Mouse (Mus musculus): ENCODE data around the gene Klhdc8a. TPM values are rescaled to one million over a fixed set of nuclear protein-coding genes. Genes with fewer than 3 reads are reported as not detected.
A peak's percentile ranks its signal among the peaks of the same experiment; 100 is the strongest.

Gene Klhdc8a
- polyA plus RNA-seq, 1 experiment from 2014 or later = 0.06 TPM

GRCm38 (mm10) chr1:132333675-132334141, 35.3 kb downstream of the Klhdc8a start:
- H3K4me3 ChIP-seq (replicated peaks) = no peak overlapping the region
- peaks cover 61% of the 10 kb centered on the region for H3K4me1 ChIP-seq (replicated peaks)
- peak overlapping the region; percentile 79 for H3K27ac ChIP-seq
- H3K9ac ChIP-seq = peak overlapping the region; percentile 22; the same call in 1 of the 2 replicates
- ATAC-seq (ENCODE audit: low read depth) (peak; percentile 72), DNase-seq (no peak)
- H3K27me3 ChIP-seq = no peaks in the 10 kb centered on the region
- H3K4me2 ChIP-seq = peak overlapping the region; percentile 16
- no peaks in the 10 kb centered on the region for H3K9me3 ChIP-seq (replicated peaks)
- peaks cover 18% of the 10 kb centered on the region for H3K36me3 ChIP-seq
- WGBS (ENCODE audit: insufficient replicate concordance) = 45% methylated on average over 4 of the region's 4 CpGs

GRCm38 (mm10) chr1:132334178-132334801, 35.9 kb downstream of the Klhdc8a start:
- 30% methylated on average over 6 of the region's 6 CpGs for WGBS (ENCODE audit: insufficient replicate concordance)
- H3K9ac ChIP-seq = no peak overlapping the region
- H3K27ac ChIP-seq = peak overlapping the region; percentile 79
- DNase-seq (no peak), ATAC-seq (ENCODE audit: low read depth) (peak; percentile 62)
- H3K4me2 ChIP-seq = peak overlapping the region; percentile 16
- peaks cover 60% of the 10 kb centered on the region for H3K4me1 ChIP-seq (replicated peaks)
- H3K9me3 ChIP-seq (replicated peaks) = no peaks in the 10 kb centered on the region
- H3K4me3 ChIP-seq (replicated peaks) = no peak overlapping the region
- peaks cover 18% of the 10 kb centered on the region for H3K36me3 ChIP-seq
- no peaks in the 10 kb centered on the region for H3K27me3 ChIP-seq

GRCm38 (mm10) chr1:132335378-132335965, 37.0 kb downstream of the Klhdc8a start:
- H3K9me3 ChIP-seq (replicated peaks) = no peaks in the 10 kb centered on the region
- 63% methylated on average over 12 of the region's 12 CpGs for WGBS (ENCODE audit: insufficient replicate concordance)
- H3K4me1 ChIP-seq (replicated peaks) = peaks cover 60% of the 10 kb centered on the region
- DNase-seq (no peak), ATAC-seq (ENCODE audit: low read depth) (no peak)
- peaks cover 16% of the 10 kb centered on the region for H3K36me3 ChIP-seq
- H3K4me2 ChIP-seq = no peak overlapping the region
- no peak overlapping the region for H3K4me3 ChIP-seq (replicated peaks)
- no peak overlapping the region for H3K9ac ChIP-seq
- peak overlapping the region; percentile 79; the same call in 1 of the 2 replicates for H3K27ac ChIP-seq
- no peaks in the 10 kb centered on the region for H3K27me3 ChIP-seq

- H3K4me1 ChIP-seq (replicated peaks) = peaks cover 67% of the 10 kb centered on the region
- no peak overlapping the region for H3K9ac ChIP-seq
- no peak overlapping the region for H3K4me2 ChIP-seq
- no peaks in the 10 kb centered on the region for H3K27me3 ChIP-seq
- H3K36me3 ChIP-seq = peaks cover 4% of the 10 kb centered on the region; the same call in 1 of the 2 replicates
- H3K4me3 ChIP-seq (replicated peaks) = no peak overlapping the region
- ATAC-seq (ENCODE audit: low read depth) (no peak), DNase-seq (no peak)
- no peak overlapping the region for H3K27ac ChIP-seq
- 30% methylated on average over 6 of the region's 6 CpGs for WGBS (ENCODE audit: insufficient replicate concordance)
- H3K9me3 ChIP-seq (replicated peaks) = no peaks in the 10 kb centered on the region
These were observed 38.5 kb downstream of the Klhdc8a start for GRCm38 (mm10) chr1:132336921-132337320.

GRCm38 (mm10) chr1:132338027-132338660, 39.7 kb downstream of the Klhdc8a start:
- ATAC-seq (ENCODE audit: low read depth) = no peak

GRCm38 (mm10) chr1:132341731-132342501, 43.5 kb downstream of the Klhdc8a start:
- Histone ChIP-seq H3K36me3 (no peaks in the 10 kb centered on the region), H3K4me3 (replicated peaks) (no peak overlapping the region), H3K9ac (0 out of 2 replicates have a peak overlapping the region, but pooled peaks have one; percentile 36), H3K27ac (peak overlapping the region; percentile 55), H3K27me3 (0 out of 2 replicates have a peak, but pooled peaks cover 2% of the 10 kb centered on the region), H3K9me3 (replicated peaks) (no peaks in the 10 kb centered on the region), H3K4me1 (replicated peaks) (peaks cover 40% of the 10 kb centered on the region), H3K4me2 (no peak overlapping the region)
- ATAC-seq (ENCODE audit: low read depth) (0 out of 2 replicates have a peak, but pooled peaks have one; percentile 33), DNase-seq (no peak)
- WGBS (ENCODE audit: insufficient replicate concordance) = 10% methylated on average over 5 of the region's 5 CpGs

More at GRCm38 (mm10) chr1:132338027-132338660, 39.7 kb downstream of the Klhdc8a start:
- DNase-seq = no peak
- no peaks in the 10 kb centered on the region for H3K27me3 ChIP-seq
- no peak overlapping the region for H3K4me3 ChIP-seq (replicated peaks)
- H3K9me3 ChIP-seq (replicated peaks) = no peaks in the 10 kb centered on the region
- 35% methylated on average over 8 of the region's 8 CpGs for WGBS (ENCODE audit: insufficient replicate concordance)
- H3K4me1 ChIP-seq (replicated peaks) = peaks cover 70% of the 10 kb centered on the region
- no peak overlapping the region for H3K4me2 ChIP-seq
- no peak overlapping the region for H3K9ac ChIP-seq
- H3K36me3 ChIP-seq = no peaks in the 10 kb centered on the region
- no peak overlapping the region for H3K27ac ChIP-seq

- Histone ChIP-seq H3K4me2 (no peak overlapping the region), H3K27me3 (0 out of 2 replicates have a peak, but pooled peaks cover 2% of the 10 kb centered on the region), H3K4me3 (replicated peaks) (no peak overlapping the region), H3K4me1 (replicated peaks) (peaks cover 34% of the 10 kb centered on the region), H3K36me3 (no peaks in the 10 kb centered on the region), H3K9ac (no peak overlapping the region; the same call in 1 of the 2 replicates), H3K9me3 (replicated peaks) (no peaks in the 10 kb centered on the region), H3K27ac (no peak overlapping the region)
- no peak for DNase-seq
- WGBS (ENCODE audit: insufficient replicate concordance) = 52% methylated on average over 3 of the region's 3 CpGs
- peak; percentile 47; the same call in 1 of the 2 replicates for ATAC-seq (ENCODE audit: low read depth)
These were observed 44.1 kb downstream of the Klhdc8a start for GRCm38 (mm10) chr1:132342518-132342917.

- DNase-seq (no peak), ATAC-seq (ENCODE audit: low read depth) (no peak)
- Histone ChIP-seq H3K9ac (no peak overlapping the region), H3K4me2 (no peak overlapping the region), H3K4me1 (replicated peaks) (peaks cover 29% of the 10 kb centered on the region), H3K27ac (no peak overlapping the region), H3K4me3 (replicated peaks) (no peak overlapping the region), H3K36me3 (no peaks in the 10 kb centered on the region), H3K27me3 (0 out of 2 replicates have a peak, but pooled peaks cover 4% of the 10 kb centered on the region), H3K9me3 (replicated peaks) (no peaks in the 10 kb centered on the region)
- WGBS (ENCODE audit: insufficient replicate concordance) = 70% methylated on average over 2 of the region's 2 CpGs
These were observed 44.8 kb downstream of the Klhdc8a start for GRCm38 (mm10) chr1:132343191-132343590.

GRCm38 (mm10) chr1:132343656-132344055, 45.2 kb downstream of the Klhdc8a start:
- H3K36me3 ChIP-seq = no peaks in the 10 kb centered on the region
- no peak overlapping the region for H3K4me2 ChIP-seq
- H3K27ac ChIP-seq = no peak overlapping the region
- H3K4me3 ChIP-seq (replicated peaks) = no peak overlapping the region
- DNase-seq (no peak), ATAC-seq (ENCODE audit: low read depth) (no peak)
- H3K4me1 ChIP-seq (replicated peaks) = peaks cover 25% of the 10 kb centered on the region
- no peak overlapping the region for H3K9ac ChIP-seq
- WGBS (ENCODE audit: insufficient replicate concordance) = 64% methylated on average over 1 of the region's 1 CpGs
- H3K9me3 ChIP-seq (replicated peaks) = no peaks in the 10 kb centered on the region
- H3K27me3 ChIP-seq = 0 out of 2 replicates have a peak, but pooled peaks cover 6% of the 10 kb centered on the region

- ATAC-seq (ENCODE audit: low read depth) (no peak), DNase-seq (no peak)
- 65% methylated on average over 4 of the region's 4 CpGs for WGBS (ENCODE audit: insufficient replicate concordance)
- 0 out of 2 replicates have a peak, but pooled peaks cover 6% of the 10 kb centered on the region for H3K27me3 ChIP-seq
- H3K4me3 ChIP-seq (replicated peaks) = no peak overlapping the region
- H3K9ac ChIP-seq = no peak overlapping the region
- H3K4me1 ChIP-seq (replicated peaks) = peaks cover 23% of the 10 kb centered on the region
- H3K9me3 ChIP-seq (replicated peaks) = no peaks in the 10 kb centered on the region
- no peaks in the 10 kb centered on the region for H3K36me3 ChIP-seq
- H3K4me2 ChIP-seq = no peak overlapping the region
- 0 out of 2 replicates have a peak overlapping the region, but pooled peaks have one; percentile 55 for H3K27ac ChIP-seq
These were observed 47.1 kb downstream of the Klhdc8a start for GRCm38 (mm10) chr1:132345514-132345913.

Data from liver, embryonic 13.5 days (tissue).